Mouse (Mus musculus) left cerebral cortex, adult 2 months (tissue): ENCODE results near the gene Echdc1. TPM values are rescaled to one million over a fixed set of nuclear protein-coding genes. Genes with fewer than 3 reads are reported as not detected.
"Not testable (repeated sequence)": the region's sequence is repeated elsewhere in the genome, so short reads cannot be mapped to it uniquely, and the experiment has no call there.

Source experiments
- DNase-seq, 2 experiments: peaks; one replicate each; pipeline ENCODE4 v3.0.0; 2021 to 2022; ENCODE audit warnings: low spot score in 2 of 2, mixed read lengths in 1 of 2; ENCODE audit errors: extremely low spot score in 1 of 2
- H3K27ac ChIP-seq: fragments of 200-600 bp; 2 replicates; pipeline ENCODE4 v1.8.1; 2022
- H3K4me3 ChIP-seq: fragments of 200-600 bp; 2 replicates; pipeline ENCODE4 v1.8.1; 2022
- CTCF ChIP-seq: fragments of 200-600 bp; IDR thresholded peaks from 2 replicates; pipeline ENCODE4 v1.8.1; 2022; ENCODE audit warnings: antibody characterized with exemption, mild to moderate bottlenecking, moderate library complexity
- intact Hi-C: fragments of 180-260 bp; cut with DNase I; formaldehyde crosslinking; loops from one replicate; pipeline ENCODE4 v1.15.1; 2025
- total RNA-seq, 2 experiments: library from RNA; stranded (reverse); gene quantifications; 2 replicates each; pipeline ENCODE4 v1.2.3; 2021

Gene Echdc1
- total RNA-seq, 2 experiments from 2014 or later: 24.6 to 28.1 TPM

DNA sequence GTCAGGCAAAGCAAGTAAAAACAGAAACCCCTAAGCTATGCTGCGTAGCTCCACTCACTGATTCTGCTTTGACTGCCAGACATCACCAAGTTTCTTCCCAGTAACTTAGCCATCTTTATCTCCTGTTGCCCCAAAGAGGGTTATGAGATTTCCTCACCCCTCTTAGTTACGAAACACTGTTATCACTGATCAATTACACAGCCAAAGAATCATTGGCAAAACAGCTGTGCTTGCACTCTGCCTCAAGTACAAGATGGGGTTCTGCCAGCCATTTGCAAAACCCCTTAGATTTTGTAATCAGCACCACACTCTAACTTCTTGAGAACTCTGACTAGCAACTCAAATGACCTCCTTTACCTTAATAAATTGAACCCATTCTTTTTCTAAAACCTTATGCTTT is 38.5 kb downstream of the Echdc1 start:
- Histone ChIP-seq H3K4me3 (no peak overlapping the region), H3K27ac (no peak overlapping the region)
- no peak for TF ChIP-seq CTCF
- intact Hi-C loops: no loop called here
- no peak for DNase-seq

GRCm38 (mm10) chr10:29352575-29352974 is 39.6 kb downstream of the Echdc1 start:
- Histone ChIP-seq H3K27ac (no peak overlapping the region), H3K4me3 (no peak overlapping the region)
- intact Hi-C loops: no loop called here
- TF ChIP-seq CTCF: no peak
- DNase-seq: no peak

DNA sequence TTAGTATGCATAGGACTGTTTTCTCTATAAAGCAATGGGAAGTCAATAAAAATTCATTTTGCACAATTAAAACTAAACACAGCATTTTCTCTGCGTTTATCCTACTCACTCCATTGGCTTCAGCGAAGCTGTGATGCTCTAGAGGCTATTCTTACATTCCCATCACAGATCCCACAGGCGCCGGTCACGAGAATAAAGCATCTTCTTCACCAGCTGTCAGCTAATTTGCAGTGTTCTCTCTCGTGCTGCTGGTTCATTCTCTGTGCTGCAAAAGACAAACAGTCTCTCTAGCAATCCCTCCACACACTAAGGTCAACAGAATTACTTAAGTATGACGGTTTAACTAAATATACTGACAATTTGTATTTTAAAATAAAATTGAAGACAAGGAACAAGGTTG is 41.2 kb downstream of the Echdc1 start:
- Histone ChIP-seq H3K27ac (no peak overlapping the region), H3K4me3 (0 out of 2 replicates have a peak overlapping the region, but pooled peaks have one; percentile 7)
- TF ChIP-seq CTCF: no peak
- intact Hi-C loops: no loop called here
- peak; percentile 35 to 36 for DNase-seq

GRCm38 (mm10) chr10:29361095-29361463 is 48.1 kb downstream of the Echdc1 start:
- intact Hi-C loops: loop anchor here (5.0 to 10.0 kb wide), 2 partner anchors 171 to 1174 kb away; no protein-coding TSS in a partner anchor
- no peak for DNase-seq
- Histone ChIP-seq H3K4me3 (peak overlapping the region; percentile 98), H3K27ac (peak overlapping the region; percentile 95)
- TF ChIP-seq CTCF: no peak

GRCm38 (mm10) chr10:29361464-29362196 is 48.7 kb downstream of the Echdc1 start:
- Histone ChIP-seq H3K4me3 (peak overlapping the region; percentile 98), H3K27ac (peak overlapping the region; percentile 95)
- peak; percentile 90 to 91 for DNase-seq
- TF ChIP-seq CTCF: no peak
- intact Hi-C loops: loop anchor here (2.0 to 10.0 kb wide), 3 partner anchors 49 to 1173 kb away; partner anchors contain the start of gene Echdc1

DNA sequence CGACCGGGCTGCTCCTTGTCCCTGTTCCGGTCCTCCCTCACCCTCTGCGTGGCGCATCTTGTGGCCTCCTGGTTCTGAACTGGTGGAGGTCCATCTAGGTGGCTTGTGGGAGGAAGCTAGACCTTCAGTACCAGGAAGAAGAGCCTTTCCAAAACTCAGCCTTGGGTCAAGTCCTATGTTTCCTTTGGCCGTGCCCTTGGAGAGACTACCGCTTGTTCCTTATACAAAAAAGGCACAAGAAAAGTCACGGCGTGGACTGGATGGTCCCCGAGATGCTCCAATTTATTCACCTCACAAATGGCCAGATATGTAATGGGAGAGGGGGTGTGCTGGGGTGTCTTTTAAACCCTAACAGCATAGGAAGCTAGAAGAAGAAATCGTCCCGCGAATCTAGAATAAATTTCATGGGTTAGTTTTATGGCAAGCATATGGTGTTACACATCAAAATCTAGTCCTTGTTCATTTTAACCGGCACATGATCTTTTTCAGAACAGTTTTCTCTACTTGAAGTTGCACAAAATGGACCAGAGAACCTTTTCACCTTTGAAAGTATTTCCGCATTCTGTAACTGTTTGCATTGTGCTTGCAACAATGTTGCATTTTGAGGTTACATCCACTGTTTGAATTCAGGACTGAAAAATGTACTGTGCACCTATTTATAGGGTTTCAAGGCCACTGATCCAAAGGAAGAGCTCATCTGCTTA is 49.4 kb downstream of the Echdc1 start, which contains the start of gene Rnf146:
Gene Rnf146 (minus strand): TSS at position 246 of the 704 bp plus-strand sequence.
- no peak for DNase-seq
- H3K4me3 ChIP-seq: peak within 1 kb of the TSS; percentile 98
- intact Hi-C loops: loop anchor here (2.0 to 10.0 kb wide), 3 partner anchors 50 to 1172 kb away; partner anchors contain the start of gene Echdc1
- peak within 1 kb of the TSS; percentile 95 for H3K27ac ChIP-seq
- TF ChIP-seq CTCF: no peak

- no peak for TF ChIP-seq CTCF
- intact Hi-C loops: no loop called here
- Histone ChIP-seq H3K27ac (no peak overlapping the region), H3K4me3 (no peak overlapping the region)
- DNase-seq: no peak
Measured at GRCm38 (mm10) chr10:29374065-29374464, 61.1 kb downstream of the Echdc1 start.

DNA sequence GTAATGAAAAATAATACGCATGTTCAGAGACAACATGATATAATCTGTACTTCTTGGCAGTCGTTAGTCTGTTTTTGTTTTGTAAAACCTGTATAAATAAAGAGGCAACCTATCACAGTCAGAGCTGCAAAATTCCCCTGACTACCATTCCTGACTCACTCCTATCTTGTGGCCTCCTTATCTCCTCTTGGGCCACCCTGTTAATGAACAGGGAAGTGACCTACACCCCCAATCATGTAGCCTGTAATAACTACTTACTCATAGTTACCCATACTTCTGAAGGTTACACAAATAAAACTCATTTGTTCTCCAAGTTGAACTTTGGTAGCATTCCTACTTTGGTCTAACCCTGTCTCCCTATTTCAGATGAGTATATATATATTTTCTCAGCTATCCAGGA is 68.6 kb downstream of the Echdc1 start:
- DNase-seq: no peak
- TF ChIP-seq CTCF: no peak
- H3K4me3 ChIP-seq: no peak overlapping the region
- H3K27ac ChIP-seq: no peak overlapping the region
- intact Hi-C loops: no loop called here

GRCm38 (mm10) chr10:29394890-29395289 is 81.9 kb downstream of the Echdc1 start:
- intact Hi-C loops, DNase-seq, H3K27ac ChIP-seq, H3K4me3 ChIP-seq: not testable (repeated sequence)
- peak; percentile 29 for TF ChIP-seq CTCF

Other genes starting within 250 kb of the Echdc1 start
- 100 to 1,000 TPM; 179 to 180 TPM for gene Soga3, start 169.3 kb upstream of the Echdc1 start, total RNA-seq
- gene Gm49353, start 114.2 kb upstream of the Echdc1 start, total RNA-seq: 10 to 100 TPM; 26.7 to 27.8 TPM
- gene 9330159F19Rik, start 101.6 kb upstream of the Echdc1 start, total RNA-seq: 10 to 100 TPM; 81.3 to 87.5 TPM
- gene Rnf146, start 49.3 kb downstream of the Echdc1 start, total RNA-seq: 100 to 1,000 TPM in 1 of 2 experiments, 10 to 100 TPM in 1; 88.0 to 103 TPM
- 10 to 100 TPM; 12.5 TPM for gene Rspo3, start 222.7 kb downstream of the Echdc1 start, total RNA-seq